In the genomic region with DNA sequence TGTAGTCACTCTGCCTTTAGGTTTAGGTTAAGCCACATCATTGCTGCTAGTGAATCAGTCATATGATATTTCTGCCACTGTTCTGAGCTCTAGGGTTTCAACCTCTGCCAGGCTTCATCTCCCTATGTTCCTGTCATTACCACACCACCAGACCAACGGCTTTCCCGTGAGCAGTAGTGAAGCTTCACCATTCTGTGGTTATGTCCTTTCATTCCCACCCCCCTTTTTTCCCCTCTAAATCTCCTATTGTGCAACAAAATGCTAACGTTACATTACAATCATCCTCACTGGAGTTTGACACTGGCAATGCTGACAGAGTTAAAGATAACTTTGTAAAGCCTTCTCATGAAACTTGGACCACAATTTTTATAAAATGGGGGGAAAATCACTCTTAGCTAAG, we compare ENCODE assay signal across 15 mouse cellular contexts.
"Had no signal": no experiment of that assay in that cellular context is flagged by ENCODE, and none has a peak within 500 bp of the region (broad histone marks: within the 10 kb centered on the region; RNA-seq: fewer than 3 reads in every experiment).

No protein-coding gene starts in this region.

- DNase-seq: lung, adult 18-20 months; lung, postnatal 10 days; lung, postnatal 4 days; right cerebral cortex, postnatal 14 days; thymus, adult 2 months; thymus, postnatal 25 days; thymus, postnatal 4 days had no signal

- H3K27ac ChIP-seq: liver, embryonic 12.5 days; liver, embryonic 14.5 days; midbrain, embryonic 12.5 days; neural tube, embryonic 12.5 days; stomach, embryonic 15.5 days; stomach, postnatal 0 days had no signal

- H3K4me3 ChIP-seq: liver, embryonic 12.5 days; megakaryocyte, embryonic 14.5 days; midbrain, embryonic 12.5 days; neural tube, embryonic 12.5 days; stomach, embryonic 15.5 days had no signal

- H3K4me2 ChIP-seq: liver, embryonic 12.5 days; lung, embryonic 14.5 days; midbrain, embryonic 12.5 days; neural tube, embryonic 12.5 days; stomach, embryonic 15.5 days had no signal

- H3K9me3 ChIP-seq: liver, embryonic 12.5 days; midbrain, embryonic 12.5 days; neural tube, embryonic 12.5 days; stomach, embryonic 15.5 days had no signal

- H3K27me3 ChIP-seq: liver, embryonic 12.5 days; megakaryocyte, embryonic 14.5 days; neural tube, embryonic 12.5 days; stomach, embryonic 15.5 days had no signal

- H3K4me1 ChIP-seq: liver, embryonic 12.5 days; megakaryocyte, embryonic 14.5 days; neural tube, embryonic 12.5 days; stomach, embryonic 15.5 days had no signal

- H3K9ac ChIP-seq: liver, embryonic 12.5 days; liver, embryonic 14.5 days; lung, embryonic 14.5 days; midbrain, embryonic 12.5 days; neural tube, embryonic 12.5 days; stomach, embryonic 15.5 days had no signal

- H3K36me3 ChIP-seq: liver, embryonic 12.5 days; midbrain, embryonic 12.5 days; neural tube, embryonic 12.5 days; stomach, embryonic 15.5 days had no signal

- ATAC-seq: liver, embryonic 12.5 days had no signal
